Mouse (Mus musculus) heart, embryonic 10.5 days (tissue): ENCODE data around the gene Ly75. TPM values are rescaled to one million over a fixed set of nuclear protein-coding genes. Genes with fewer than 3 reads are reported as not detected.

Source experiments
- DNase-seq: peaks from one replicate; pipeline ENCODE4 v3.0.0-alpha.2; 2017; ENCODE audit warnings: low spot score
- H3K27ac ChIP-seq: fragments of 300-500 bp; sonication (generic); 2 replicates; pipeline ENCODE4 v1.5.1; 2016; ENCODE audit warnings: mild to moderate bottlenecking
- H3K27me3 ChIP-seq: fragments of 300-500 bp; sonication (generic); 2 replicates; pipeline ENCODE4 v1.6.1; 2016; ENCODE audit warnings: mild to moderate bottlenecking; ENCODE audit not compliant: poor library complexity, insufficient read depth, severe bottlenecking
- H3K36me3 ChIP-seq: fragments of 300-500 bp; sonication (generic); 2 replicates; pipeline ENCODE4 v1.6.1; 2016; ENCODE audit warnings: mild to moderate bottlenecking, moderate library complexity
- H3K4me1 ChIP-seq: fragments of 300-500 bp; sonication (generic); 2 replicates; pipeline ENCODE4 v1.6.1; 2016; ENCODE audit warnings: mild to moderate bottlenecking
- H3K4me3 ChIP-seq: fragments of 300-500 bp; sonication (generic); 2 replicates; pipeline ENCODE4 v1.5.1; 2016; ENCODE audit warnings: mild to moderate bottlenecking, moderate library complexity
- H3K9me3 ChIP-seq: fragments of 300-500 bp; sonication (generic); 2 replicates; pipeline ENCODE4 v1.6.1; 2016; ENCODE audit warnings: mild to moderate bottlenecking, moderate library complexity
- WGBS: fragments of 180-500 bp; shearing (Covaris S2); methylation state at CpG from one replicate; pipeline ENCODE4 v1.1.7; 2016; 5-methylcytosine and 5-hydroxymethylcytosine counted together
- polyA plus RNA-seq: library from polyadenylated mRNA; unstranded; fragments of >200 nt; fragmentation: Nextera tagmentation; extraction: Ambion mirVana; gene quantifications from 2 replicates; pipeline ENCODE4 v1.2.1, GENCODE M21; 2016

The Ly75 gene
- polyA plus RNA-seq, 1 experiment from 2014 or later, result 6.6 TPM

DNA sequence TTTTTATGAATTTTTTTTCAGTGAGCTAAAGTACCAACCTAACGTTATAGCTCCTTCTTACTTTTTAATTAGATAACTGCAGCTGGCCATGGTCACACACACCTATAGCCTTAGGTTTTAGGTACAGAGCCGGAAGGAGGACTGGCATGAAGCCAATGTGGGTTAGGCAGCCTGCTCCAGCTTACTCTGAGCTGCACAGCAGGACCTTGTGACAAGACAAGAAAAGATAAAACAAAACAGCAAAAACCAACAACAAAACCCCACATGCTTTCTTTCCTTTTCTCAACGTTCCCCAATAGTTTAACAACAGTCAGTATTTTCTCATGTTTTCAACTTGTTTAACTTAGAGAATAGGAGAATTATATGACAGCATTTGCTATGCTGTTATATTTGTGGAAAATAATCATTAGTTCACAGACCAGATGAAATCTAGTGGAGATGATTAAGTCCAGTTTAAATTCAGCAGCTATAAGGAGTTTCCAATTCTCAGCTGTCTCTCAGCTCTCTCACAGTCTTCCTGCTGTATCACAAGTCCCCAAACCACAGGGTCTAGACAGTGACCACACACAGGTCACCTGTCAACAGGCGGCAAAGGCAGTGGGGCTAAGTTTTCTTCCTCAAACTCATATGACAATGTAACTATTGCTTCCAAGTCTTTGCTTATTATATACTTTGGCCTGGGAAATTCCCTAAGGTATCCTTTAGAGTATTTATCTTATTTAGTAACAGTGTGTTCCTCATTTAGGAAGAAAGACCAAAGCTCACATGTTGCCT, 40.8 kb downstream of the Ly75 start:
- DNase-seq, result no peak
- H3K36me3 ChIP-seq, result no peaks in the 10 kb centered on the region
- H3K4me3 ChIP-seq, result no peak overlapping the region
- H3K4me1 ChIP-seq, result peaks cover 7% of the 10 kb centered on the region; the same call in 1 of the 2 replicates
- no peak overlapping the region for H3K27ac ChIP-seq
- WGBS, result 74% methylated on average over 4 of the region's 4 CpGs
- H3K9me3 ChIP-seq, result no peaks in the 10 kb centered on the region
- H3K27me3 ChIP-seq, result no peaks in the 10 kb centered on the region

GRCm38 (mm10) chr2:60337937-60338336, 45.2 kb downstream of the Ly75 start:
- WGBS, result 39% methylated on average over 9 of the region's 9 CpGs
- Histone ChIP-seq H3K9me3 (no peaks in the 10 kb centered on the region), H3K4me3 (no peak overlapping the region), H3K4me1 (peaks cover 7% of the 10 kb centered on the region; the same call in 1 of the 2 replicates), H3K27me3 (no peaks in the 10 kb centered on the region), H3K27ac (no peak overlapping the region), H3K36me3 (peaks cover 3% of the 10 kb centered on the region; the same call in 1 of the 2 replicates)
- no peak for DNase-seq

DNA sequence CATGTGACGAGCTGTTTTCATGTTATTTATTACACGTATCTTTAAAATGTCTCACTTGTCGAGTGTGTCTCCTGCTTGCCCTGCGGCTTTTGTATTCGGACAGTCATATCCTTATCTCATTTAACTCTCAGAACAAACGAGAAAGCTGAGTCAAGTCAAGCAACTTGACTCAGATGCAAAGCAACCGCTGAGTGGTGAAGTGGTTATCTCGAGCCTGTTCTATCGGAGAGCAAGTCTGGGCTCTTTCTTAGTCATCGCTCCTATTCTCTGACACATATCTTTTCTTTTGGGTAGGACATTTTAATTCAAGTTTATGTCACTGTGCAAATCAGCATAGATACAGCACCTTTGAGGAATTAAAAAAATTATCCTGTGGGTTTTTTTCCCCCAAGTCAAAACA, 54.5 kb downstream of the Ly75 start:
- 49% methylated on average over 10 of the region's 10 CpGs for WGBS
- Histone ChIP-seq H3K27me3 (no peaks in the 10 kb centered on the region), H3K27ac (no peak overlapping the region), H3K36me3 (0 out of 2 replicates have a peak, but pooled peaks cover 5% of the 10 kb centered on the region), H3K4me3 (no peak overlapping the region), H3K4me1 (no peaks in the 10 kb centered on the region), H3K9me3 (no peaks in the 10 kb centered on the region)
- no peak for DNase-seq

DNA sequence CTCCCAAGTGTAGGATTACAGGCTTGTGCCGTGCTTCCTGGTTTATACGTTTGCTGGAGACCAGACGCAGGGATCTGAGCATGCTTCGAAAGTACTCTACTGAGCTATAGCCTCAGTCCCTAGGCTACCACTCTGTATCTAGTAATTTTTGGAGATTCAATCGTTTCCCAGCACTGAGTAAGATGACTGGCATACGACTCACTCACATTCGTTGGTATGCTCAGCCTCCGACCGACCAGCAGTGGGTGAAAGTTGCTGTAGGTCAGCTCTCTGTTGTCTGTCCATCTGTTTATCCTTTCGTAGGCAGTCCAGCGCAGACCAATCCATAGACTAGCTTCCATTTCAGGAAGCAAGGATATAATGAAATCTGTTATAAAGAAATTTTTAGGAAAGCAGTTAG, 55.5 kb downstream of the Ly75 start:
- no peaks in the 10 kb centered on the region for H3K4me1 ChIP-seq
- no peak for DNase-seq
- WGBS, result 78% methylated on average over 11 of the region's 11 CpGs
- no peaks in the 10 kb centered on the region for H3K9me3 ChIP-seq
- H3K36me3 ChIP-seq, result 0 out of 2 replicates have a peak, but pooled peaks cover 5% of the 10 kb centered on the region
- H3K27ac ChIP-seq, result no peak overlapping the region
- H3K4me3 ChIP-seq, result no peak overlapping the region
- no peaks in the 10 kb centered on the region for H3K27me3 ChIP-seq

DNA sequence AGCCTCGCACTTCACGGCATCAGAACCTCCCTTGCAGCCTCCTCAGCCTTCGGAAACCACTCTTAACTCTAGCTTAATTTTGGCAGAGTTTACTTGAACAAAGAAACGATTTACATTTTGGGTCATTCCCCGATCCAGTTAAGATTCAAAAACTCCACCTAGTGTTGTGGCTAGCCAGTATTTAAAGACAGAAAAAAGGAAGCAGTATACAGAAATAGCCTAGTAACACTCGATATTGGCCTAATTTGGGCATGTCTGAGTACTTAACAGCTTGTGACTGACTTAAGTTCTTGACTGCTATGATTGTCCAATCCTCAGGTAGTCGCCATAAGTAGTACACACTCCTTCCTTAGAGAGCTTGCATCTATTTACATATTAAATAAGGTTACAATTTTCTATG, 56.2 kb downstream of the Ly75 start:
- Histone ChIP-seq H3K36me3 (0 out of 2 replicates have a peak, but pooled peaks cover 5% of the 10 kb centered on the region), H3K27ac (no peak overlapping the region), H3K4me1 (no peaks in the 10 kb centered on the region), H3K27me3 (no peaks in the 10 kb centered on the region), H3K9me3 (no peaks in the 10 kb centered on the region), H3K4me3 (no peak overlapping the region)
- no peak for DNase-seq
- 84% methylated on average over 7 of the region's 7 CpGs for WGBS

- Histone ChIP-seq H3K4me1 (no peaks in the 10 kb centered on the region), H3K4me3 (no peak overlapping the region), H3K27me3 (no peaks in the 10 kb centered on the region), H3K9me3 (no peaks in the 10 kb centered on the region), H3K36me3 (0 out of 2 replicates have a peak, but pooled peaks cover 10% of the 10 kb centered on the region), H3K27ac (no peak overlapping the region)
- no peak for DNase-seq
- WGBS, result 73% methylated on average over 5 of the region's 5 CpGs
These were observed 59.7 kb downstream of the Ly75 start for GRCm38 (mm10) chr2:60323411-60323810.

GRCm38 (mm10) chr2:60322031-60322726, 60.9 kb downstream of the Ly75 start:
- WGBS, result 73% methylated on average over 6 of the region's 6 CpGs
- no peak overlapping the region for H3K4me3 ChIP-seq
- H3K4me1 ChIP-seq, result no peaks in the 10 kb centered on the region
- H3K27ac ChIP-seq, result no peak overlapping the region
- DNase-seq, result no peak
- H3K9me3 ChIP-seq, result no peaks in the 10 kb centered on the region
- no peaks in the 10 kb centered on the region for H3K27me3 ChIP-seq
- 0 out of 2 replicates have a peak, but pooled peaks cover 16% of the 10 kb centered on the region for H3K36me3 ChIP-seq

DNA sequence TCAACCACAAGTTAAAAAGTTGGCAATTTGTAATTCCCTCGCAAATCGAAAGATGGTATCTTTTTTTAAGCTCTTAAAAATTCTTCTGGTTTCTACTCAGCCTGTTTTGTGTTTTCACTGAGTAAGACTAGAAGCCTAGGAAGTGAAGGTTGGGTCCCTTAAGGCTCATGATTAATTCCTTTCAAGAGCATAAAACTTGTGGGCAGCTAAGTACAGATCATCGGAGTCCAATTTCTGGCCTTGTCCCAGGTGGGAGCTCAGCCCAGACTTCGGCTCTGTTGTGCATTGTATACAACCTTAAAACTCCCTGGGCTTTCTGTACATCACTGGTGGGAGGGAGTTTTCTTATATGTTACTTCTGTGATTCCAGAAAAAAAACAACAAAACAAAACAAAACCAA, 79.3 kb downstream of the Ly75 start:
- H3K36me3 ChIP-seq, result peaks cover 9% of the 10 kb centered on the region; the same call in 1 of the 2 replicates
- H3K9me3 ChIP-seq, result no peaks in the 10 kb centered on the region
- DNase-seq, result no peak
- no peaks in the 10 kb centered on the region for H3K4me1 ChIP-seq
- no peak overlapping the region for H3K4me3 ChIP-seq
- H3K27me3 ChIP-seq, result no peaks in the 10 kb centered on the region
- 92% methylated on average over 4 of the region's 4 CpGs for WGBS
- no peak overlapping the region for H3K27ac ChIP-seq

DNA sequence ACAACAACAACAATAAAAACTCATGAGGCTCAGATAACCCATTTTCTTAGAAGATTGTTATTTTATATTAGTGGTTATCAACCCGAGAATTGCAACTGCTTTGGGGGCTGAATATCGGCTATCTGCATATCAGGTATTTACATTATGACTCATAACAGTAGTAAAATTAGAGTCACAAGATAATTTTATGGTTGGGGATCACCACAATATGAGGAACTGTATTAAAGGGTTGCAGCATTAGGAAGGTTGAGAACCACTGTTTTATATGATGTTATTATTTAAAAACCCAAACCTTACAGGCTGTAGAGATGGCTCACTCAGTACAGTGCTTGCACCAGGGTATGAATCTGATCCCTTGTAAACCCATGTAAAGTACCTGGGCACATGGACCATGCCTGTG, 83.8 kb downstream of the Ly75 start:
- Histone ChIP-seq H3K27ac (no peak overlapping the region), H3K36me3 (peaks cover 5% of the 10 kb centered on the region; the same call in 1 of the 2 replicates), H3K9me3 (no peaks in the 10 kb centered on the region), H3K4me1 (no peaks in the 10 kb centered on the region), H3K4me3 (no peak overlapping the region), H3K27me3 (no peaks in the 10 kb centered on the region)
- no peak for DNase-seq
- WGBS, result 84% methylated on average over 2 of the region's 2 CpGs

GRCm38 (mm10) chr2:60298266-60298665, 84.8 kb downstream of the Ly75 start:
- peaks cover 5% of the 10 kb centered on the region; the same call in 1 of the 2 replicates for H3K36me3 ChIP-seq
- DNase-seq, result no peak
- WGBS, result 70% methylated on average over 3 of the region's 3 CpGs
- H3K27ac ChIP-seq, result no peak overlapping the region
- H3K4me3 ChIP-seq, result no peak overlapping the region
- no peaks in the 10 kb centered on the region for H3K9me3 ChIP-seq
- H3K27me3 ChIP-seq, result no peaks in the 10 kb centered on the region
- H3K4me1 ChIP-seq, result no peaks in the 10 kb centered on the region

- Histone ChIP-seq H3K27me3 (no peaks in the 10 kb centered on the region), H3K36me3 (no peaks in the 10 kb centered on the region), H3K4me3 (no peak overlapping the region), H3K4me1 (no peaks in the 10 kb centered on the region), H3K27ac (no peak overlapping the region), H3K9me3 (no peaks in the 10 kb centered on the region)
- WGBS, result 76% methylated on average over 4 of the region's 4 CpGs
- peak; percentile 56 for DNase-seq
These were observed 91.7 kb downstream of the Ly75 start for GRCm38 (mm10) chr2:60291381-60291780.

GRCm38 (mm10) chr2:60289451-60289850, 93.7 kb downstream of the Ly75 start:
- DNase-seq, result no peak
- H3K9me3 ChIP-seq, result no peaks in the 10 kb centered on the region
- H3K27ac ChIP-seq, result no peak overlapping the region
- H3K36me3 ChIP-seq, result no peaks in the 10 kb centered on the region
- H3K4me3 ChIP-seq, result no peak overlapping the region
- no peaks in the 10 kb centered on the region; the same call in 1 of the 2 replicates for H3K27me3 ChIP-seq
- 85% methylated on average over 1 of the region's 1 CpGs for WGBS
- H3K4me1 ChIP-seq, result no peaks in the 10 kb centered on the region

GRCm38 (mm10) chr2:60288606-60289005, 94.5 kb downstream of the Ly75 start:
- Histone ChIP-seq H3K4me1 (peaks cover 5% of the 10 kb centered on the region), H3K27me3 (no peaks in the 10 kb centered on the region; the same call in 1 of the 2 replicates), H3K4me3 (no peak overlapping the region), H3K27ac (no peak overlapping the region), H3K9me3 (no peaks in the 10 kb centered on the region), H3K36me3 (no peaks in the 10 kb centered on the region)
- DNase-seq, result no peak
- WGBS, result 57% methylated on average over 4 of the region's 4 CpGs
